Mouse (Mus musculus) lung, postnatal 0 days (tissue): Measurements from ENCODE around the gene Skp1a. TPM values are rescaled to one million over a fixed set of nuclear protein-coding genes. Genes with fewer than 3 reads are reported as not detected.

Source experiments
- ATAC-seq: fragments of 200-750 bp; cut with Nextera tagmentation; 2 replicates; pipeline ENCODE4 v1.8.0; 2017; ENCODE audit warnings: moderate library complexity
- DNase-seq: peaks from one replicate; pipeline ENCODE4 v3.0.0-alpha.2; 2016; ENCODE audit warnings: low spot score
- H3K27ac ChIP-seq: fragments of 300-500 bp; sonication (generic); 2 replicates; pipeline ENCODE4 v1.5.1; 2014; ENCODE audit warnings: antibody characterized with exemption, mild to moderate bottlenecking, low read length, mixed read lengths
- H3K27me3 ChIP-seq: fragments of 300-500 bp; sonication (generic); replicated peaks from 2 replicates; pipeline ENCODE4 v1.6.1; 2014; ENCODE audit warnings: low read length, mixed read lengths; ENCODE audit not compliant: insufficient read depth
- H3K36me3 ChIP-seq: fragments of 300-500 bp; sonication (generic); 2 replicates; pipeline ENCODE4 v1.6.1; 2014; ENCODE audit warnings: low read length, mixed read lengths; ENCODE audit not compliant: insufficient read depth
- H3K4me1 ChIP-seq: fragments of 300-500 bp; sonication (generic); 2 replicates; pipeline ENCODE4 v1.6.1; 2014; ENCODE audit warnings: antibody characterized with exemption, low read depth, low read length, mixed read lengths; ENCODE audit not compliant: insufficient read depth
- H3K4me2 ChIP-seq: fragments of 300-500 bp; sonication (generic); replicated peaks from 2 replicates; pipeline ENCODE4 v1.6.1; 2014; ENCODE audit warnings: low read depth, mild to moderate bottlenecking, low read length, moderate library complexity, mixed read lengths
- H3K4me3 ChIP-seq: fragments of 300-500 bp; sonication (generic); 2 replicates; pipeline ENCODE4 v1.5.1; 2014; ENCODE audit warnings: low read depth, low read length
- H3K9ac ChIP-seq: fragments of 300-500 bp; sonication (generic); replicated peaks from 2 replicates; pipeline ENCODE4 v1.6.1; 2014; ENCODE audit warnings: low read depth, mild to moderate bottlenecking
- H3K9me3 ChIP-seq: fragments of 300-500 bp; sonication (generic); 2 replicates; pipeline ENCODE4 v1.6.1; 2016; ENCODE audit warnings: low read length, mixed read lengths
- CTCF ChIP-seq: IDR thresholded peaks from 2 replicates; pipeline ENCODE4 v1.5.1; 2016; ENCODE audit warnings: antibody characterized with exemption, mild to moderate bottlenecking
- EP300 ChIP-seq: IDR thresholded peaks from 2 replicates; pipeline ENCODE4 v1.6.1; 2016; ENCODE audit warnings: antibody characterized with exemption, mild to moderate bottlenecking, control low read depth
- WGBS: fragments of 180-500 bp; shearing (Covaris S2); extraction: QIAGEN DNeasy Blood & Tissue Kit; methylation state at CpG from one replicate; pipeline ENCODE4 v1.1.7; 2014; 5-methylcytosine and 5-hydroxymethylcytosine counted together
- polyA plus RNA-seq: library from polyadenylated mRNA; unstranded; fragments of >200 nt; fragmentation: Nextera tagmentation; extraction: Ambion mirVana; gene quantifications from 2 replicates; pipeline ENCODE4 v1.2.1, GENCODE M21; 2015

The Skp1a gene
- polyA plus RNA-seq, 1 experiment from 2014 or later, result 552 TPM

GRCm38 (mm10) chr11:52292894-52293293 is 61.1 kb downstream of the Skp1a start:
- Histone ChIP-seq H3K27me3 (no peaks in the 10 kb centered on the region), H3K4me2 (no peak overlapping the region), H3K9me3 (no peaks in the 10 kb centered on the region), H3K9ac (no peak overlapping the region), H3K27ac (no peak overlapping the region), H3K4me1 (no peaks in the 10 kb centered on the region), H3K4me3 (no peak overlapping the region), H3K36me3 (no peaks in the 10 kb centered on the region)
- WGBS, result 67% methylated on average over 6 of the region's 6 CpGs
- DNase-seq (no peak), ATAC-seq (no peak)
- TF ChIP-seq CTCF (no peak), EP300 (no peak)

DNA sequence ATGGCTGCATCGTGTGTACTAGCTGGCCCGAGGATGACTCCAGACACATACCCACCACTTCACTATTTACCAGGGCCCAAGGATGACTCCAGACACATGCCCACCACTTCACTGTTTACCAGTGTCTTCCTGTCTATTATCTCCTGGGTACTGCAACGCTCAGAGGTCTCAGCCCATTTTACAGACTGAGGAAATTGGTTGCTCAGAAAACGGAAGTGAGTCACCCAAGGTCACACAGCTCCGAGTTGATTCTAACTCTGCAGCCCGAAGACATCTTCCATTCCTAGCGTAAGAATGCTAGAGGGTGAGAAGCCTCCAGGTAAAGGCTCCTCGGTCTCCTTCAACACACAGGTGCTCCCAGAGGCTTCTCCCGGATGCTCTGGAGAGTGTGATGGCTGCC is 62.3 kb downstream of the Skp1a start:
- no peaks in the 10 kb centered on the region for H3K27me3 ChIP-seq
- DNase-seq (no peak), ATAC-seq (no peak)
- no peaks in the 10 kb centered on the region for H3K9me3 ChIP-seq
- H3K36me3 ChIP-seq, result no peaks in the 10 kb centered on the region
- H3K27ac ChIP-seq, result no peak overlapping the region
- no peak overlapping the region for H3K4me2 ChIP-seq
- no peak overlapping the region for H3K9ac ChIP-seq
- no peak overlapping the region for H3K4me3 ChIP-seq
- no peak for TF ChIP-seq CTCF
- no peak for TF ChIP-seq EP300
- WGBS, result 66% methylated on average over 9 of the region's 9 CpGs
- no peaks in the 10 kb centered on the region for H3K4me1 ChIP-seq

Other genes with a start within 250 kb of the Skp1a start
- gene Ube2b, start 231.2 kb upstream of the Skp1a start, polyA plus RNA-seq, result 276 and 280 TPM in 2 replicates
- gene Cdkl3, start 227.8 kb upstream of the Skp1a start, polyA plus RNA-seq, result 6.1 and 6.4 TPM in 2 replicates
- 42.1 and 44.8 TPM in 2 replicates for gene Ppp2ca, start 133.3 kb upstream of the Skp1a start, polyA plus RNA-seq
- gene Olfr1373, start 86.5 kb upstream of the Skp1a start, polyA plus RNA-seq, result not detected in 2 replicates
- not detected in 2 replicates for gene Olfr1371, start 18.0 kb upstream of the Skp1a start, polyA plus RNA-seq
- 14.7 and 14.8 TPM in 2 replicates for gene Tcf7, start 51.0 kb downstream of the Skp1a start, polyA plus RNA-seq
- 127 and 140 TPM in 2 replicates for gene Vdac1, start 128.9 kb downstream of the Skp1a start, polyA plus RNA-seq
- gene 9530068E07Rik, start 164.4 kb downstream of the Skp1a start, polyA plus RNA-seq, result 151 and 155 TPM in 2 replicates